Mouse (Mus musculus) right cerebral cortex, postnatal 10 days (tissue): ENCODE results near the gene Scn1a.

Source experiments
- DNase-seq, 2 experiments: peaks; one replicate each; pipeline ENCODE4 v3.0.0; 2021; ENCODE audit warnings: low spot score in 2 of 2

The Scn1a gene

GRCm38 (mm10) chr2:66244013-66244412 is 196.6 kb downstream of the Scn1a start:
- no peak for DNase-seq

GRCm38 (mm10) chr2:66240334-66240733 is 200.3 kb downstream of the Scn1a start:
- no peak for DNase-seq

GRCm38 (mm10) chr2:66238886-66239285 is 201.8 kb downstream of the Scn1a start:
- no peak for DNase-seq

- no peak for DNase-seq
These were observed 219.7 kb downstream of the Scn1a start for GRCm38 (mm10) chr2:66220954-66221353.
